Mouse (Mus musculus) gastrocnemius, postnatal 36 days (tissue): ENCODE data around the gene Olfr1342. TPM values are rescaled to one million over a fixed set of nuclear protein-coding genes. Genes with fewer than 3 reads are reported as not detected.

Experiments used
- DNase-seq, 2 experiments: peaks; one replicate each; pipeline ENCODE4 v3.0.0; 2022
- intact Hi-C: fragments of 180-260 bp; cut with DNase I; formaldehyde crosslinking; loops from one replicate; pipeline ENCODE4 v1.15.1; 2025
- long read RNA-seq, 2 experiments: library from polyadenylated mRNA; stranded (forward); transcript quantifications; one replicate each; pipeline ENCODE4 v2.0.0; 2021
- total RNA-seq, 2 experiments: library from RNA; stranded (reverse); gene quantifications; 2 replicates each; pipeline ENCODE4 v1.2.3; 2021

The Olfr1342 gene
- not detected for total RNA-seq
- long read RNA-seq, experiment 1: 0 reads
- long read RNA-seq, experiment 2: 0 reads

- intact Hi-C loops: no loop called here
- no peak for DNase-seq
Measured at GRCm38 (mm10) chr4:118692412-118692973, at the start of gene Olfr1342. Gene Olfr1342 (minus strand): TSS chr4:118692756.

DNA sequence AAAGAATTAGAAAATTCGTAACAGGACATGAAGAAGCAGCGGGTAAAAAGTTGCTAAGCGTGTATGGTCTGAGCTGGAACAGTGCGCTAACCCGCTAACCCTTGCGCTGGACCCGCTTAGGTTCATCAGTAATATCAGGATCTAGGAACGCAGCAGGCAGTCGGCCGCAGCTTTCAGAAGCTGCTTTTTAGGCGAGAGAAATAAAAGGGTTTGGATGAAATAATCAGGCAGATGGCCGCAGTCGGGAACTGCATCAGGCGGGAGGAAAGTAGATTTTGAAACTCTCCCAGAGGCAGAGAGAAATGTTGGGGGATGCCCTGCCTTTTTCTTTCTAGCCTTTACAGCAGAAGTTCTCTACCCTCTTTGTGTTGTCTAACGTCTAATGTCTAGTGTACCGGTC is 49.3 kb upstream of the Olfr1342 start:
- intact Hi-C loops: no loop called here
- no peak for DNase-seq

- intact Hi-C loops: no loop called here
- no peak for DNase-seq
Measured at GRCm38 (mm10) chr4:118740988-118741698, 48.6 kb upstream of the Olfr1342 start.

DNA sequence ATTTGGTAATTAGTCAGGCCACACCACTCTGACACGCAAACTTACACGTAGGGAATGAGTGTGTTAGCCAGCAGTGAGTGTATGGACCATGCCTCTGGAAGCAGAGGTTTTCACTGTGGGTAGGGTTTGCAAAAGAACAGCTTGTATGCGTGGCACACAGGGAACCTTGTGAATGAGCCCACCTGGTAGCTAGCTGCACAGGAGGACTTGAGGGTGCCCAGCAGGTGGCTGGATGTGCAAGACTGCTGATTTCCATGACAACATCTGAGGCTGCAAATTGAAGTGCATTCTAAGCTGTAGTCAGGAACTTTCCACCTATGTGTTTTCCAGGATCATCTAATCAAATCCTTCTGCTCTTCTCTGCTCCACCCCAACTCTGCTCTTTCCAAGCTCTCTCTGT is 47.0 kb upstream of the Olfr1342 start:
- DNase-seq: no peak
- intact Hi-C loops: no loop called here

- no peak for DNase-seq
- intact Hi-C loops: no loop called here
Measured at GRCm38 (mm10) chr4:118731875-118732274, 39.3 kb upstream of the Olfr1342 start, which contains the start of gene Olfr1339. Gene Olfr1339 (plus strand): TSS chr4:118732175.

DNA sequence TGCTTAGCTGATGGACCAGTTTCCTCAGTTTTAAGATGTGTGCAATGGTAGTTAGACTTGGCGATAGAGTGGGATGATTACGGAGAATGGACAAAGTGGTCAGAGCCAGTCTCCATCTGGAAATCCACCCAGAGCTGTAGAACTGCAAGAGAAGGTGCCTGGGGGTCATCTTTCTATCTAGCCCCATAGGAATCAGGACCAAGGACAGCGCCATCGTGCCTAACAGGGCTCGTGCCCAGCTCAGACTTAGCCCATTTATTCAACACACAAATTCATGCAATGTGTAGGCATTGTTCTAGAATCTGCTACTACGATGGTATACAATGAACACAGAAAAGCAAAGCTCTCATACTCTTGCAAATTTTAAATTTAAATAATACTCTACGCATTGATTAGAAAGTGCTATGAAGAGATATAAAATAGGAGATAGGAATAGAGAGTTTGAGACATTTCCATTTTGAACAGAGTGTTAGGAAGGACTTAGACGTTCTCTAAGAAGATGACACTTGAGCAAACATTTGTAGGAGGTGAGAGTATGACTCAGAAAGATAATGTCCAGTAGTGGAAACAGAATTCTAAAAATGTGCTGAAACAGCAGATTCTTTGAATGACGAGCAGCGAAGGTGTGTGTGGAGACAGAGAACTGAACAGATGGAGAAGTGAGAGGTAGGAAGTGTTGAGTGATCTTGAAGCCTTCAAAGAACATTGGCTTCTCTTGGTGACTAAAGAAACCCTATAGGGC is 29.4 kb upstream of the Olfr1342 start:
- intact Hi-C loops: no loop called here
- DNase-seq: no peak

DNA sequence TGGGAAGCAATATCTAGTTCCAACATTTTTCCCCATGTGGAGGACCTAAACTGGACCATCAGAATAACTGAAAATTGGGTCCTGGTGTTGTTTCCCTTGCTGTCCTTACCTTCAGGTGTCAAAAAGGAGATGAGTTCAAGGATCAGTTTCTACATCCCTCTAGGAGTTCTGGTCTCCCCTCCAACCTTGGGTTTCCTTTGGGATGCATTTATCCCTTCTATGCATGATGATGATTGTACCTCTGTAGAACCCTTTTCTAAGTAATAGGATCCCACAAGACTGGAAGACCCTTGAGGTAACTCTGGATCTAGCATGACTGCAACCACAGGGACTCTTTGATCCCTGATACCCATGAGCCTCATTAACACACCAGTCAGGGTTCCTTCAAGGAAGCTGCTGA is 27.3 kb upstream of the Olfr1342 start, which contains the start of gene Olfr1340:
TSS of gene Olfr1340 (plus strand) at position 301 of the 400 bp plus-strand sequence.
- no peak for DNase-seq
- intact Hi-C loops: no loop called here

DNA sequence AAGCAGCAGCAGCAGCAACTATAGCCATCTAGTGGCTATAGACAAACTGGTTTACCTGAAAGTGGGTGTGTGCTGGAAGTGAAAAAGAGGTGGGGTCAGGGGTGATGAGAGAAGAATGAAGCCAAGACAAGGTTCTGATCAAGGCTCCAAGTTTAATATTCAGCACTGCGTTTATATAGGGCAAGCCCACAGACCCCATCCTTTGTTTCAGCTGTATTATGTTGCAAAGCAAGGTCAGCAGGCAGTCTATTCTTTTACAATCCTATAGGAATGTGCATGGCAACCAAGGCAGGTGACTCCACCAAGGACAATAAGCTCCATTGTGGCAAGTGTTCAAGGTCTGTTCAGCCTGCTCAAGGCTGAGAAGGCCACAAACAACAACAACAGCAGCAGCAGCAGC is 19.1 kb upstream of the Olfr1342 start:
- intact Hi-C loops: no loop called here
- no peak for DNase-seq

- intact Hi-C loops: no loop called here
- no peak for DNase-seq
Measured at GRCm38 (mm10) chr4:118708086-118708485, 15.5 kb upstream of the Olfr1342 start.

GRCm38 (mm10) chr4:118703223-118703622 is 10.7 kb upstream of the Olfr1342 start, which contains the start of gene Olfr1341:
Gene Olfr1341 (plus strand): TSS chr4:118703523.
- intact Hi-C loops: no loop called here
- DNase-seq: no peak

DNA sequence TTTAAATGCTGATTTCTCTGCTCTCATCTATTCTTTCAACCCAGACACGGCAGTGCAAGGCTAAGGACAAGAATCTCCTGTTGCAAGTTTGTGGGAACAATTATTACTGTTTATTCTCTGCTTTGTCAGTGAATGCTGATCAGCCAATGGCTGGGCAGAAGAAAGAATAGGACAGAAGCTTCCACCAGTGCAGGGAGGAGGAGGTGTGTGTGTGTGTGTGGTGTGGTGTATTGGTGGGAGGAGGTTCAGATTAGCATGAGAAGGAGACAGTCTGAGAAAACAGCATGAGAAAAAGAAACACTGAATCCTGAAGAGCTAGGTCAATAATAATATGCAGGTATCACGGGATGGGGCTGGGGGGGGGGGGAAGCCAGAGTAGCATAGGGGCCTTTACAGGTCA is 1.3 kb upstream of the Olfr1342 start:
- DNase-seq: no peak
- intact Hi-C loops: no loop called here

- DNase-seq: no peak
- intact Hi-C loops: no loop called here
Measured at GRCm38 (mm10) chr4:118687086-118687485, 5.5 kb downstream of the Olfr1342 start.

- no peak for DNase-seq
- intact Hi-C loops: no loop called here
Measured at GRCm38 (mm10) chr4:118658652-118659051, 33.9 kb downstream of the Olfr1342 start, which contains the start of gene Olfr62. Gene Olfr62 (plus strand): TSS chr4:118658952.

DNA sequence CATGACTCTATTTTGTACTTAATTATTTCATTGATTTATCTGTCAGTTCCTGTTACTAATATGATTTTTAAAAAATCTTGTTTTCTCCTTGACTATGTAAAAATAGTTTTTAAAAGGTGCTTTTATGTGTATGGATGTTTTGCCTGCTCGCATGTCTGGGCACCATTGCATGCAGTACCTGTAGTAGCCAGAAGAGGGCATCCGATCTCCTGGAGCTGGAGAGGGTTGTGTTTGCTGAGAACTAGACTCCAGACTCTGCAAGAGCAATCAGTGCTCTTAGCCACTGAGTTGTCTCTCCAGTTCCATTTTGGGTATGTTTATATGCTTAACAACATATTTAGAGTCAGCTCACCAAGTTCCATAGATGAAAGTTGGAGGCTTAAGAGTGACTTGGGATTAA is 47.3 kb downstream of the Olfr1342 start:
- DNase-seq: no peak
- intact Hi-C loops: no loop called here

GRCm38 (mm10) chr4:118642346-118643190 is 50.0 kb downstream of the Olfr1342 start:
- intact Hi-C loops: no loop called here
- DNase-seq: no peak

Other genes starting within 250 kb of the Olfr1342 start
- not detected for gene Mpl, start 235.2 kb downstream of the Olfr1342 start, total RNA-seq
- gene Tie1, start 202.7 kb downstream of the Olfr1342 start, total RNA-seq: 10 to 100 TPM; 15.3 to 16.8 TPM
- not detected for gene 2610528J11Rik, start 165.8 kb downstream of the Olfr1342 start, total RNA-seq
- gene Tmem125, start 148.7 kb downstream of the Olfr1342 start, total RNA-seq: not detected
- not detected for gene Cfap57, start 72.0 kb downstream of the Olfr1342 start, total RNA-seq
- gene Ebna1bp2, start 72.0 kb downstream of the Olfr1342 start, total RNA-seq: 10 to 100 TPM; 21.7 to 28.9 TPM
- not detected for gene Olfr62, start 33.8 kb downstream of the Olfr1342 start, total RNA-seq
- not detected for gene Olfr1341, start 10.8 kb upstream of the Olfr1342 start, total RNA-seq
- gene Olfr1340, start 27.4 kb upstream of the Olfr1342 start, total RNA-seq: not detected
- gene Olfr1339, start 39.4 kb upstream of the Olfr1342 start, total RNA-seq: not detected
- not detected for gene Olfr1338, start 66.0 kb upstream of the Olfr1342 start, total RNA-seq
- gene Olfr1337, start 89.8 kb upstream of the Olfr1342 start, total RNA-seq: not detected
- gene Olfr1335, start 117.2 kb upstream of the Olfr1342 start, total RNA-seq: not detected
- not detected for gene Olfr1333, start 143.5 kb upstream of the Olfr1342 start, total RNA-seq
- gene Olfr1331, start 171.9 kb upstream of the Olfr1342 start, total RNA-seq: not detected
- gene Olfr1330, start 195.8 kb upstream of the Olfr1342 start, total RNA-seq: not detected
- not detected for gene Olfr1329, start 224.7 kb upstream of the Olfr1342 start, total RNA-seq
- not detected for gene Olfr1328, start 245.9 kb upstream of the Olfr1342 start, total RNA-seq